In genomic region chr14:16037771-16038170, GRCm38 (mm10) we compare ENCODE assay signal across 20 mouse cellular contexts.
"Had no signal": no experiment of that assay in that cellular context is flagged by ENCODE, and none has a peak within 500 bp of the region (broad histone marks: within the 10 kb centered on the region; RNA-seq: fewer than 3 reads in every experiment).

No protein-coding gene starts in this region.

- H3K9ac ChIP-seq: heart, embryonic 12.5 days; hindbrain, embryonic 12.5 days; hindbrain, embryonic 14.5 days; intestine, embryonic 15.5 days; kidney, embryonic 15.5 days; limb, embryonic 13.5 days; limb, embryonic 15.5 days; liver, embryonic 12.5 days had no signal

- H3K27me3 ChIP-seq: heart, embryonic 12.5 days; hindbrain, embryonic 12.5 days; intestine, embryonic 15.5 days; kidney, embryonic 15.5 days; limb, embryonic 13.5 days; limb, embryonic 15.5 days; liver, embryonic 12.5 days had no signal

- H3K36me3 ChIP-seq: heart, embryonic 10.5 days; heart, embryonic 12.5 days; hindbrain, embryonic 10.5 days; hindbrain, embryonic 12.5 days; intestine, embryonic 15.5 days; kidney, embryonic 15.5 days; limb, embryonic 13.5 days; limb, embryonic 15.5 days; liver, embryonic 12.5 days had no signal

- H3K9me3 ChIP-seq: heart, embryonic 10.5 days; heart, embryonic 12.5 days; hindbrain, embryonic 10.5 days; hindbrain, embryonic 12.5 days; intestine, embryonic 15.5 days; kidney, embryonic 15.5 days; limb, embryonic 13.5 days; limb, embryonic 15.5 days; liver, embryonic 12.5 days had no signal

- H3K4me1 ChIP-seq: heart, embryonic 10.5 days; heart, embryonic 12.5 days; hindbrain, embryonic 10.5 days; hindbrain, embryonic 12.5 days; intestine, embryonic 15.5 days; kidney, embryonic 15.5 days; limb, embryonic 13.5 days; limb, embryonic 15.5 days; liver, embryonic 12.5 days had no signal

- H3K4me3 ChIP-seq: gastrocnemius, adult 2 months; heart, embryonic 10.5 days; heart, embryonic 12.5 days; hindbrain, embryonic 10.5 days; hindbrain, embryonic 12.5 days; intestine, embryonic 15.5 days; kidney, embryonic 15.5 days; layer of hippocampus, adult 2 months; limb, embryonic 13.5 days; limb, embryonic 15.5 days; liver, embryonic 12.5 days had no signal

- DNase-seq: gastrocnemius, adult 2 months; gastrocnemius, postnatal 10 days; gastrocnemius, postnatal 25 days; heart, postnatal 10 days; heart, postnatal 4 days; kidney, postnatal 14 days; kidney, postnatal 36 days; left cerebral cortex, postnatal 4 days had no signal

- H3K27ac ChIP-seq: gastrocnemius, adult 2 months; heart, embryonic 10.5 days; hindbrain, embryonic 10.5 days; hindbrain, embryonic 12.5 days; hindbrain, embryonic 14.5 days; intestine, embryonic 15.5 days; kidney, embryonic 15.5 days; kidney, postnatal 0 days; layer of hippocampus, adult 2 months; limb, embryonic 13.5 days; limb, embryonic 15.5 days; liver, embryonic 12.5 days had no signal
